Mouse (Mus musculus) heart, adult 9 months (tissue): ENCODE measurements around the gene Gpr1.
"Not testable (repeated sequence)": the region's sequence is repeated elsewhere in the genome, so short reads cannot be mapped to it uniquely, and the experiment has no call there.

Experiments used
- DNase-seq, 2 experiments: peaks; one replicate each; pipeline ENCODE4 v3.0.0; 2022; ENCODE audit warnings: low spot score in 2 of 2

Gene Gpr1

GRCm38 (mm10) chr1:63180575-63180974 is 33.8 kb downstream of the Gpr1 start:
- not testable (repeated sequence) for DNase-seq

GRCm38 (mm10) chr1:63180122-63180521 is 34.2 kb downstream of the Gpr1 start:
- DNase-seq: no peak

DNA sequence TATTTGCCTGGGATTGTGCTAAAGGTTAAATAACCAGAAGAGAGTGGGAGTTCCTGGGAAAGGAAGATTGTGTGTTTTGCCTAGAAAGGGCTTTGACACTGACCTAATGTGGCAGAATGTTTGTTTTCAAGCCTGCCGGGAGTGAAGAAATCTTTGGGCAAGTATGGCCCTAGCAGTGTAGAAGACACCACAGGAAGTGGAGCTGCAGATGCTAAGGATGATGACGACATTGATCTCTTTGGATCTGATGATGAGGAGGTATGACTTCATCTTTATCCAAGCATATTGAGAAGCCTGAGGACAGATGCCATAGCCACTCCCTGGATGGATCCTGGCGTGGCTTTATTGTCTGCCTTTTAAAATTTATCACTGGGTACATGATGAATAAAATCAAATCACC is 36.0 kb downstream of the Gpr1 start:
- no peak for DNase-seq

DNA sequence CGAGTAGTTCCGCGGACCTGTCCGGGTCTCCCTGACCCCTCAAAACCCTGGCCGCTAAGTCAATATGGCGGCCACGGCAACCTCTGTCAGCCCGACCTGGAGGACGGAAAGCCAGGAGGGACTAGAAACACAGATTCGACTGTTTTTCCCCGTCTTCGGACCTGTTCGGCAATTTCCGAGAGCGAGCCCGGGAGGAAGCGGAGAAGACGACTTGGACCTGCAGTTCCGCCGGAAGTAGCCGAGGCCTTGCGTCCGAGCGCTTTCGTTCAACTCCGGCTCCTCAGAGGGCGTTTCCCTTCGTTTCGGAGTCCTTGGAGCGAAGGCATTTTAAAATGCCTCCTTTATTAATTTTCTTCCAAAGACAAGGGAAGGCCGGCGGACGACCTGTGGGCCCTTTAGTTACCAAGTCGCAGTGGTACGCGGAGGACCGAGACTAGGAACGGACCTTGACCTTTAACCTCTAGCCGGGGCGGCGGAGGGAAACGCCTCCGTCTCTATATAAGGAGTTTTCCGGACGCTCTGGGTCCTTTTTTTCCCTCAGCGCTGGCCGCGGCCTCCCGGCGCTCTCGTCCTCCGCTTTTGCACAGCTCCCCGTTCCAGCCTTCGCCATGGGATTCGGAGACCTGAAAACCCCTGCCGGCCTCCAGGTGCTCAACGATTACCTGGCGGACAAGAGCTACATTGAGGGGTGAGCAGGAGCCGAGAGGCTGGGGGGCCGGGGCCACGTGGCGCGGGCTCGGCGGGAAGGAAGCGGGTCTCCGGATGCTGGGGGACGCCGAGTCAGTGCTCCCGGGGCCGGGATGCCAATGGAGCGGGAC is 37.5 kb downstream of the Gpr1 start, which contains the start of the genes Eef1b2 and Ndufs1:
Gene Eef1b2 (plus strand): TSS at position 222 of the 818 bp plus-strand sequence.
Gene Ndufs1 (minus strand): TSS at position 230 of the 818 bp plus-strand sequence.
- peak; percentile 95 to 98 for DNase-seq

DNA sequence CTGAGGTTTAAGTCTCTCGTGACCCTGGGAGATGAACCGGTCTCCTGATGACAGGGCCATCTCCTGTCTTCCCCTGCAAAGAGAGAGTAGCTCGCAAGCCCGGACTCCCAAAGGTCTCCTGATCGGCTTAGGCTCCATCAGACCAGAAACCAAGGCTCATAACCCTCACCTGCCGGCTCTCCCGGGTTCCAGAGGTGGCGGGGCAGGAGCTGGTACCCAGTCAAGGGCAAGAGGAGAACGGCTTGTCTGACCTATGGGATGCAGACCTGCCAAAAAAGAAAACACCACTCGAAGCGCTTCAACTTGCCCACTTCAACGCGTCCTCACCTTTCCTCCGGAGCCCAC is 38.1 kb downstream of the Gpr1 start:
- DNase-seq: no peak

- DNase-seq: no peak
These were observed 38.5 kb downstream of the Gpr1 start for GRCm38 (mm10) chr1:63175853-63176252.

GRCm38 (mm10) chr1:63168638-63169037 is 45.7 kb downstream of the Gpr1 start:
- DNase-seq: no peak

DNA sequence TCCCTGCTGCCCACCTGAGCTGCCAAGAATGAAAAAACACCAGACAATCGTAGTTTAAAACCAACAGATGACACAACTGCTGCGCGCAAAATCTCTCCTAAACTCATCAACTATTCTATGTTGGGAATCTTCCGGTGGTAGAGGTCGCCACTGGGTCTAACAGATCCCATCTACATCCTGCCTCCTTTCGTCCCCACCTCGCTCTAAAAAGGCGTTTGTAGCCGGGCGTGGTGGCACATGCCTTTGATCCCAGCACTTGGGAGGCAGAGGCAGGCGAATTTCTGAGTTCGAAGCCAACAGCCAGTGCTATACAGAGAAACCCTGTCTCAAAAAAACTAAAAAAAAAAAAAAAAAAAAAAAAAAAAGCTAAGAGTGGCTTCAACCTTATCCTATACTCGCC is 74.1 kb downstream of the Gpr1 start:
- DNase-seq: no peak

- not testable (repeated sequence) for DNase-seq
These were observed 75.8 kb downstream of the Gpr1 start for GRCm38 (mm10) chr1:63138586-63138985.

DNA sequence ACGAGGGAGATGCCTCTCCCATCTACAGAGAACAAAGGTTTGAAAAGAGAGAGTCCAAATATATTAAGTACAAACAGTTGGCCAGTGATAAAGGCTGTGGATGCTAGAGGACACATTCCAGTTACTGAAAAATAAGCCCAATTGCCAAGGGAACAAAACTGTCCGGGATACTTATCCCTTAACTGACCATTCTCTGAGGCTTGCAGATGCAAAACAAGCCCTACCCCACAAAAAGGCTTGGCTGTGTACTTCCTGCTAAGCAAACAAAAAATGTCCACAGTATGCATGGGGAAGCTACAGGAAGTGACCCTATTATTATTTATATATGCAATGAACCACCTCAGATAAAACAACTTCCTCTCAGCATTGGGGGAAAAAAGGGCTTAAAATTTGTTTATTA is 76.4 kb downstream of the Gpr1 start:
- DNase-seq: no peak

GRCm38 (mm10) chr1:63134530-63134929 is 79.8 kb downstream of the Gpr1 start:
- no peak for DNase-seq
